Mouse (Mus musculus) heart, postnatal 0 days (tissue): ENCODE results near the gene Cttn. TPM values are rescaled to one million over a fixed set of nuclear protein-coding genes. Genes with fewer than 3 reads are reported as not detected.

Source experiments
- ATAC-seq: fragments of 200-750 bp; cut with Nextera tagmentation; 2 replicates; pipeline ENCODE4 v1.8.0; 2017; ENCODE audit warnings: low read depth, moderate number of reproducible peaks, moderate library complexity; ENCODE audit not compliant: insufficient read depth
- DNase-seq: peaks from one replicate; pipeline ENCODE4 v3.0.0-alpha.2; 2016; ENCODE audit warnings: low spot score
- H3K27ac ChIP-seq: fragments of 300-500 bp; sonication (generic); 2 replicates; pipeline ENCODE4 v1.5.1; 2014; ENCODE audit warnings: low read depth, mild to moderate bottlenecking
- H3K27me3 ChIP-seq: fragments of 300-500 bp; sonication (generic); 2 replicates; pipeline ENCODE4 v1.6.1; 2014; ENCODE audit warnings: low read length, mixed read lengths; ENCODE audit not compliant: control insufficient read depth, insufficient read depth
- H3K36me3 ChIP-seq: fragments of 300-500 bp; sonication (generic); replicated peaks from 2 replicates; pipeline ENCODE4 v1.6.1; 2014; ENCODE audit warnings: low read length, mixed read lengths; ENCODE audit not compliant: control insufficient read depth, insufficient read depth
- H3K4me1 ChIP-seq: fragments of 300-500 bp; sonication (generic); 2 replicates; pipeline ENCODE4 v1.6.1; 2014; ENCODE audit warnings: antibody characterized with exemption; ENCODE audit not compliant: control insufficient read depth, insufficient read depth
- H3K4me2 ChIP-seq: fragments of 300-500 bp; sonication (generic); 2 replicates; pipeline ENCODE4 v1.6.1; 2014; ENCODE audit warnings: low read depth, mild to moderate bottlenecking, low read length, moderate library complexity
- H3K4me3 ChIP-seq: fragments of 300-500 bp; sonication (generic); 2 replicates; pipeline ENCODE4 v1.5.1; 2014; ENCODE audit warnings: low read depth, low read length
- H3K9ac ChIP-seq: fragments of 300-500 bp; sonication (generic); replicated peaks from 2 replicates; pipeline ENCODE4 v1.6.1; 2014; ENCODE audit warnings: low read depth, low read length, mixed read lengths
- H3K9me3 ChIP-seq: fragments of 300-500 bp; sonication (generic); replicated peaks from 2 replicates; pipeline ENCODE4 v1.6.1; 2016; ENCODE audit warnings: low read length; ENCODE audit not compliant: control insufficient read depth
- CTCF ChIP-seq: IDR thresholded peaks from 2 replicates; pipeline ENCODE4 v1.5.1; 2016; ENCODE audit warnings: antibody characterized with exemption, control low read depth, low read depth
- EP300 ChIP-seq: IDR thresholded peaks from 2 replicates; pipeline ENCODE4 v1.6.1; 2016; ENCODE audit warnings: antibody characterized with exemption, low read depth
- WGBS: fragments of 180-500 bp; shearing (Covaris S2); extraction: QIAGEN DNeasy Blood & Tissue Kit; methylation state at CpG from one replicate; pipeline ENCODE4 v1.1.7; 2014; 5-methylcytosine and 5-hydroxymethylcytosine counted together
- polyA plus RNA-seq: library from polyadenylated mRNA; unstranded; fragments of >200 nt; fragmentation: Nextera tagmentation; extraction: Ambion mirVana; gene quantifications from 2 replicates; pipeline ENCODE4 v1.2.1, GENCODE M21; 2015
- total RNA-seq: library from RNA; depleted of rRNA; stranded (reverse); fragments of >200 nt; gene quantifications from 2 replicates; pipeline ENCODE4 v1.2.3, GENCODE M21; 2014; ENCODE audit warnings: low replicate concordance

The Cttn gene
- total and polyA plus RNA-seq, 2 experiments from 2014 or later: 69.0 to 87.3 TPM

DNA sequence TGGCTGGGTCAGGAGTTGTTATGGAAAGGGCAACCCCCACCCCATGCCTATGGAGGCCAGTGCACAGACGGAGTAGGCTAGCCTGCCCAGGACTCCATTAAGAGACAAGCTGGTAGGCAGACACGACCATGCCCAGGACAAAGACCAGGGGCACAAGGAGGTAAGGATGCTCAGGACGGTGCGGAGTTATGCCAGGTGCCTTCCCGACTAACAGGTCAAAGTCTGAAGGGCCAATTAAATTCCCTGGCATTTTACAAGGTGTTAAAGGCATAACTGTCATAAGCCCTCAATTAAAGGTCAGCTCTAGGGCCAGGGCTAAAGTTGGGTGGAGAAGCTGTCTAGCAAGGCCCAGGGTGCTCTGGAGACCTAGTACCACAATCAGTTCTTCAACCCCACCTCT is 2.1 kb downstream of the Cttn start:
- Histone ChIP-seq H3K27me3 (no peaks in the 10 kb centered on the region), H3K9ac (0 out of 2 replicates have a peak overlapping the region, but pooled peaks have one; percentile 80), H3K4me2 (0 out of 2 replicates have a peak overlapping the region, but pooled peaks have one; percentile 86), H3K9me3 (no peaks in the 10 kb centered on the region), H3K27ac (peak overlapping the region; percentile 91), H3K4me3 (peak overlapping the region; percentile 77; the same call in 1 of the 2 replicates), H3K36me3 (peaks cover 20% of the 10 kb centered on the region), H3K4me1 (peaks cover 16% of the 10 kb centered on the region)
- 84% methylated on average over 5 of the region's 5 CpGs for WGBS
- no peak for TF ChIP-seq EP300
- ATAC-seq (no peak), DNase-seq (no peak)

DNA sequence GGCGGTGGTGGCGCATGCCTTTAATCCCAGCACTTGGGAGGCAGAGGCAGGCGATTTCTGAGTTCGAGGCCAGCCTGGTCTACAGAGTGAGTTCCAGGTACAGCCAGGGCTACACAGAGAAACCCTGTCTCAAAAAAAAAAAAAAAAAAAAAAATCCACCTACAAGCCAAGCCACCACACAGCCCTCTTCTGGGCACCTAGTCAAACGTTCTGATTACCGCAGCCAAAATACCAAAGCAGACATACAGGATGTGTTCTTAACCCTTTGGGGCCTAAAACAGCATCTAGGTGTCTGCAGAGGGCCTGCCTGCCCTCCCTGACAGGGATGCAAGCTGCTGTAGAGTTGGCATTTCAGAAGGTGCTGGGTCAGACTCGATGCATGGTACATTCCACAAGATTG is 8.2 kb downstream of the Cttn start:
- 67% methylated on average over 7 of the region's 7 CpGs for WGBS
- no peaks in the 10 kb centered on the region for H3K27me3 ChIP-seq
- DNase-seq: no peak
- H3K9me3 ChIP-seq: no peaks in the 10 kb centered on the region
- no peak overlapping the region for H3K4me2 ChIP-seq
- peaks cover 80% of the 10 kb centered on the region for H3K36me3 ChIP-seq
- no peak for TF ChIP-seq EP300
- no peak for TF ChIP-seq CTCF
- no peaks in the 10 kb centered on the region for H3K4me1 ChIP-seq
- no peak overlapping the region for H3K4me3 ChIP-seq
- no peak overlapping the region for H3K9ac ChIP-seq
- no peak overlapping the region for H3K27ac ChIP-seq
- no peak for ATAC-seq

DNA sequence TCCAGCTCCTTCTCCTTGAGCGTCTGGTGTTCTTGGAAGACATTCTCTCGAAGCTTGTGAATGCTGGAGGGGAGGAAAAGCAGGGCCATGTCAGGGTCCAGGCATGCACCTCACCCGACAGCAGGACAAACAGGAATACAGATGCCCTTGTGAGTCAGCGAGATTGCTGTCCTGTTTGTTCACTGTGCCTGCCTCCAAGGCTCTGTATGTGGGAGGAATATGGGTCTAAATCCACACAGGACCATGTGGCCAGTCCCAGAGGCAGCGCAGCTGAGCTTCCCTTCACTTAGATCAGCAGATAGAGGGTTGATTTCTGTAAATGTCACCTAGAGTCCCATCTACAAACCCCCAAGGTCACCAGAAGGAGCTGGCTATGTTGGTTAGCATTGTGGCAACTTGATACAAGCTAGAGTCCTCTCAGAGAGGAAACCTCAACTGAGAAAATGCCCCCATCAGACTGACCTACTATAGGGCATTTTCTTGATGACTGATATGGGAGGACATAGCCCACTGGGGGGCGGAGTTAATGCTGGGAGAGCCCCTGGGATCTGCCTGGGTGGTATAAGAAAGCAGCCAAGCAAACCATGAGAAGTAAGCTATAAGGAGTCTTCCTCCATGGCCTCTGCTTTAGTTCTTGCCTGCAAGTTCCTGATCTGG is 9.4 kb downstream of the Cttn start:
- ATAC-seq: no peak
- H3K27me3 ChIP-seq: no peaks in the 10 kb centered on the region
- H3K4me3 ChIP-seq: no peak overlapping the region
- 84% methylated on average over 6 of the region's 6 CpGs for WGBS
- H3K4me1 ChIP-seq: no peaks in the 10 kb centered on the region
- H3K4me2 ChIP-seq: no peak overlapping the region
- H3K36me3 ChIP-seq: peaks cover 92% of the 10 kb centered on the region
- no peak overlapping the region for H3K27ac ChIP-seq
- H3K9ac ChIP-seq: no peak overlapping the region
- H3K9me3 ChIP-seq: no peaks in the 10 kb centered on the region
- TF ChIP-seq CTCF (no peak), EP300 (no peak)
- DNase-seq: no peak

DNA sequence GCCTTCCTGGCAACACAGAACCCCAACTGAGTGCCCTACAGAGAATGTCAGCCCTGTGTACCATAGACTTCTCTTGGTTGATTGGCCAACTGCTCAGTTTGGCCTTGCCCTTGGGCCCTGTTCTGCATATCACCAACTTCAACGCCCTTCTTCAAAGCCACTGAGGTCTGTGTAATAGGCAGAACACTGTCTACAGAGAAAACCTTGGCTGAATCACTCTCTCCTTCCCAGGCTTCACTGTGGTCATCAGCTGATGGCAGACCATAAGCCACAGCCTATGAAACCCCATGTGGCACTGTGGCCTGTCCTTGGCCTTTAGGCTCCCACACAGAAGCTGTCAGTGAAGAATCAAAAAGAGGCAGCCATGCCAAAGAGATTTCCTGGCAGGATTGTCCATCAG is 11.9 kb downstream of the Cttn start:
- no peak for ATAC-seq
- Histone ChIP-seq H3K4me3 (no peak overlapping the region), H3K27ac (no peak overlapping the region), H3K36me3 (peaks cover 98% of the 10 kb centered on the region), H3K4me2 (no peak overlapping the region), H3K9me3 (no peaks in the 10 kb centered on the region), H3K27me3 (no peaks in the 10 kb centered on the region), H3K9ac (no peak overlapping the region), H3K4me1 (no peaks in the 10 kb centered on the region)
- DNase-seq: no peak
- TF ChIP-seq EP300: no peak
- no peak for TF ChIP-seq CTCF
- 82% methylated on average over 1 of the region's 1 CpGs for WGBS

DNA sequence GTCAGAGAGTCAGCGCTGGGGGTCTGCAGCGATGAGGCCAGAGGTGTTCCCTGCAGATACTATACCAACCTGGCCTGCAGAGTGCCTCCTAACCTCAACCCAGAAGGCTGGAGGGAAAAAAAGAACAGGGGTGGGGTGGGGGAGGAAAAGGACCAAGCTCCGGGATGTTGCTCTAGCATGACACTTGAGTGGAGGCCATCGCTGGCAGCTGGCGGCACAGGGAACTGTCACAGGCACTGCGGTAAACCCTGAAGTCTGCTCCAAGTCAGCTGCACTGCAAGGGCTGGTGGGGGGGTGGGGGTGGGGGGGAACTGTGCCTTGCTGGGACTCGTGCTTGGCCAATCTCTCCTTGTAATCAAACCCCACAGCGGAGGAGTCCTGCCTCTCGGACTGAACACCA is 20.1 kb downstream of the Cttn start:
- WGBS: 71% methylated on average over 9 of the region's 9 CpGs
- Histone ChIP-seq H3K27me3 (no peaks in the 10 kb centered on the region), H3K9ac (no peak overlapping the region), H3K4me1 (peaks cover 9% of the 10 kb centered on the region), H3K36me3 (peaks cover 98% of the 10 kb centered on the region), H3K27ac (no peak overlapping the region), H3K4me2 (no peak overlapping the region), H3K9me3 (no peaks in the 10 kb centered on the region), H3K4me3 (no peak overlapping the region)
- TF ChIP-seq EP300 (no peak), CTCF (no peak)
- ATAC-seq (no peak), DNase-seq (no peak)
